In genomic region chr6:91414890-91415289, GRCm38 (mm10) we compare ENCODE assay signal across 9 mouse cellular contexts. TPM values are rescaled to one million over a fixed set of nuclear protein-coding genes. Genes with fewer than 3 reads are reported as not detected.
DNase-seq lines count a peak whose midpoint lies in the region; ATAC-seq and TF ChIP-seq lines count a peak whose summit lies in the region.
"Had no signal": no experiment of that assay in that cellular context is flagged by ENCODE, and none has a peak within 500 bp of the region (broad histone marks: within the 10 kb centered on the region; RNA-seq: fewer than 3 reads in every experiment).

No protein-coding gene starts in this region.

- H3K4me3 ChIP-seq in hindbrain, embryonic 10.5 days, result no peak overlapping the region
- H3K4me3 ChIP-seq in hindbrain, embryonic 13.5 days, result no peak overlapping the region
- no peak overlapping the region for H3K4me3 ChIP-seq in kidney, postnatal 0 days (replicated peaks; ENCODE audit: low read depth, low read length)
- no peak overlapping the region for H3K4me3 ChIP-seq in neural tube, embryonic 11.5 days (ENCODE audit: low read depth, low read length)
- H3K4me3 ChIP-seq: embryonic facial prominence, embryonic 15.5 days had no signal

- H3K36me3 ChIP-seq in hindbrain, embryonic 10.5 days, result no peaks in the 10 kb centered on the region
- no peaks in the 10 kb centered on the region for H3K36me3 ChIP-seq in hindbrain, embryonic 13.5 days
- H3K36me3 ChIP-seq in kidney, postnatal 0 days (ENCODE audit: insufficient read depth, low read length), result no peaks in the 10 kb centered on the region
- no peaks in the 10 kb centered on the region for H3K36me3 ChIP-seq in neural tube, embryonic 11.5 days (ENCODE audit: control insufficient read depth, insufficient read depth, low read length)
- H3K36me3 ChIP-seq: embryonic facial prominence, embryonic 15.5 days had no signal

- WGBS in hindbrain, embryonic 10.5 days, result 2% methylated on average over 4 of the region's 4 CpGs
- 2% methylated on average over 4 of the region's 4 CpGs for WGBS in hindbrain, embryonic 13.5 days
- WGBS in kidney, postnatal 0 days, result 5% methylated on average over 4 of the region's 4 CpGs
- 4% methylated on average over 4 of the region's 4 CpGs for WGBS in neural tube, embryonic 11.5 days

- ATAC-seq in hindbrain, embryonic 13.5 days (ENCODE audit: low FRiP score), result no peak
- no peak for ATAC-seq in kidney, postnatal 0 days (replicated peaks; ENCODE audit: low FRiP score, low read depth)
- no peak for ATAC-seq in neural tube, embryonic 11.5 days (ENCODE audit: insufficient read depth, low FRiP score, low TSS enrichment)
- ATAC-seq in activated CD4-positive, CD25-positive, alpha-beta regulatory T cell, adult 4 months, result no peak

- H3K9me3 ChIP-seq in hindbrain, embryonic 10.5 days, result no peaks in the 10 kb centered on the region
- no peaks in the 10 kb centered on the region for H3K9me3 ChIP-seq in hindbrain, embryonic 13.5 days
- no peaks in the 10 kb centered on the region for H3K9me3 ChIP-seq in kidney, postnatal 0 days (replicated peaks; ENCODE audit: low read length)
- H3K9me3 ChIP-seq in neural tube, embryonic 11.5 days (ENCODE audit: control insufficient read depth, low read length), result no peaks in the 10 kb centered on the region
- H3K9me3 ChIP-seq: embryonic facial prominence, embryonic 15.5 days had no signal

- no peak overlapping the region for H3K9ac ChIP-seq in hindbrain, embryonic 13.5 days
- no peak overlapping the region for H3K9ac ChIP-seq in kidney, postnatal 0 days (ENCODE audit: low read depth, low read length)
- no peak overlapping the region for H3K9ac ChIP-seq in neural tube, embryonic 11.5 days (ENCODE audit: low read length)
- H3K9ac ChIP-seq: embryonic facial prominence, embryonic 15.5 days had no signal

- DNase-seq in hindbrain, embryonic 10.5 days (ENCODE audit: low spot score), result peak; percentile 71
- DNase-seq in urinary bladder, postnatal 25 days (ENCODE audit: low spot score), result peak; percentile 26
- DNase-seq in urinary bladder, adult 2 months (ENCODE audit: low spot score), result no peak
- DNase-seq in cerebellum, adult 9-11 months, result peak; percentile 51
- peak; percentile 53 for DNase-seq in kidney, postnatal 0 days (ENCODE audit: low spot score)
- peak; percentile 68 for DNase-seq in neural tube, embryonic 11.5 days (ENCODE audit: low spot score)

- no peak overlapping the region for H3K4me2 ChIP-seq in hindbrain, embryonic 13.5 days
- no peak overlapping the region for H3K4me2 ChIP-seq in kidney, postnatal 0 days (ENCODE audit: low read length)
- no peak overlapping the region for H3K4me2 ChIP-seq in neural tube, embryonic 11.5 days (ENCODE audit: low read depth)
- H3K4me2 ChIP-seq: embryonic facial prominence, embryonic 15.5 days had no signal

- H3K27ac ChIP-seq in hindbrain, embryonic 10.5 days, result no peak overlapping the region
- no peak overlapping the region for H3K27ac ChIP-seq in hindbrain, embryonic 13.5 days
- no peak overlapping the region for H3K27ac ChIP-seq in kidney, postnatal 0 days
- H3K27ac ChIP-seq in neural tube, embryonic 11.5 days (ENCODE audit: low read depth, low read length), result no peak overlapping the region
- H3K27ac ChIP-seq: embryonic facial prominence, embryonic 15.5 days had no signal

- TF ChIP-seq CTCF in kidney, postnatal 0 days (IDR thresholded peaks at IDR 0.05; ENCODE audit: low read depth), result peak; percentile 76

- H3K27me3 ChIP-seq in hindbrain, embryonic 10.5 days (ENCODE audit: insufficient read depth, poor library complexity, severe bottlenecking), result peaks cover 87% of the 10 kb centered on the region
- peaks cover 76% of the 10 kb centered on the region for H3K27me3 ChIP-seq in hindbrain, embryonic 13.5 days
- H3K27me3 ChIP-seq in kidney, postnatal 0 days (ENCODE audit: insufficient read depth, low read length), result peaks cover 39% of the 10 kb centered on the region
- peaks cover 41% of the 10 kb centered on the region for H3K27me3 ChIP-seq in neural tube, embryonic 11.5 days (ENCODE audit: control insufficient read depth, insufficient read depth, low read length)

- H3K4me1 ChIP-seq in hindbrain, embryonic 10.5 days (replicated peaks), result peaks cover 24% of the 10 kb centered on the region
- peaks cover 12% of the 10 kb centered on the region for H3K4me1 ChIP-seq in hindbrain, embryonic 13.5 days (replicated peaks)
- H3K4me1 ChIP-seq in kidney, postnatal 0 days (replicated peaks; ENCODE audit: insufficient read depth, low read length), result no peaks in the 10 kb centered on the region; the same call in 1 of the 2 replicates
- peaks cover 7% of the 10 kb centered on the region; the same call in 1 of the 2 replicates for H3K4me1 ChIP-seq in neural tube, embryonic 11.5 days (ENCODE audit: control insufficient read depth, insufficient read depth, low read length)

RNA-seq across cellular contexts. Expression of gene Wnt7a, which starts 3.7 kb away (rescaled TPM):
- polyA plus RNA-seq in hindbrain, embryonic 10.5 days (2016; fragmentation: Nextera tagmentation; extraction: Ambion mirVana), result 10.0 and 11.0 TPM in 2 replicates
- 10.5 and 11.5 TPM in 2 replicates for polyA plus RNA-seq in hindbrain, embryonic 13.5 days (2015; fragmentation: Nextera tagmentation; extraction: Ambion mirVana)
- polyA plus RNA-seq in urinary bladder, adult 2 months (2012; rRNA removed), result not detected in 2 replicates
- 0.04 and 0.13 TPM in 2 replicates for polyA plus RNA-seq in kidney, postnatal 0 days (2015; fragmentation: Nextera tagmentation; extraction: Ambion mirVana)
- polyA plus RNA-seq in neural tube, embryonic 11.5 days (2014; fragmentation: Nextera tagmentation; extraction: Ambion mirVana), result 10.9 and 11.5 TPM in 2 replicates
- polyA plus RNA-seq in activated CD4-positive, CD25-positive, alpha-beta regulatory T cell, adult 4 months (2017; shearing (Covaris generic)), result not detected

RNA-seq across cellular contexts. Expression of gene Chchd4, which starts 58.5 kb away (rescaled TPM):
- polyA plus RNA-seq in hindbrain, embryonic 10.5 days (2016; fragmentation: Nextera tagmentation; extraction: Ambion mirVana), result 26.7 and 34.2 TPM in 2 replicates
- polyA plus RNA-seq in hindbrain, embryonic 13.5 days (2015; fragmentation: Nextera tagmentation; extraction: Ambion mirVana), result 29.9 and 30.4 TPM in 2 replicates
- polyA plus RNA-seq in urinary bladder, adult 2 months (2012; rRNA removed), result 6.7 and 7.6 TPM in 2 replicates
- polyA plus RNA-seq in kidney, postnatal 0 days (2015; fragmentation: Nextera tagmentation; extraction: Ambion mirVana), result 28.0 and 29.2 TPM in 2 replicates
- 26.6 and 26.8 TPM in 2 replicates for polyA plus RNA-seq in neural tube, embryonic 11.5 days (2014; fragmentation: Nextera tagmentation; extraction: Ambion mirVana)
- polyA plus RNA-seq in activated CD4-positive, CD25-positive, alpha-beta regulatory T cell, adult 4 months (2017; shearing (Covaris generic)), result 10 to 100 TPM; 11.0 to 12.6 TPM

RNA-seq across cellular contexts. Expression of gene Tmem43, which starts 58.6 kb away (rescaled TPM):
- 61.9 and 62.7 TPM in 2 replicates for polyA plus RNA-seq in hindbrain, embryonic 10.5 days (2016; fragmentation: Nextera tagmentation; extraction: Ambion mirVana)
- polyA plus RNA-seq in hindbrain, embryonic 13.5 days (2015; fragmentation: Nextera tagmentation; extraction: Ambion mirVana), result 43.5 and 44.3 TPM in 2 replicates
- polyA plus RNA-seq in urinary bladder, adult 2 months (2012; rRNA removed), result 65.4 and 68.0 TPM in 2 replicates
- 34.5 and 39.6 TPM in 2 replicates for polyA plus RNA-seq in kidney, postnatal 0 days (2015; fragmentation: Nextera tagmentation; extraction: Ambion mirVana)
- polyA plus RNA-seq in neural tube, embryonic 11.5 days (2014; fragmentation: Nextera tagmentation; extraction: Ambion mirVana), result 56.8 and 60.9 TPM in 2 replicates
- 10 to 100 TPM; 40.2 to 44.3 TPM for polyA plus RNA-seq in activated CD4-positive, CD25-positive, alpha-beta regulatory T cell, adult 4 months (2017; shearing (Covaris generic))
